Mouse (Mus musculus) heart, embryonic 13.5 days (tissue): ENCODE measurements around the gene Ssbp3. TPM values are rescaled to one million over a fixed set of nuclear protein-coding genes. Genes with fewer than 3 reads are reported as not detected.

Experiments
- polyA plus RNA-seq: library from polyadenylated mRNA; unstranded; fragments of >200 nt; fragmentation: Nextera tagmentation; extraction: Ambion mirVana; gene quantifications from 2 replicates; pipeline ENCODE4 v1.2.1, GENCODE M21; 2015

The Ssbp3 gene
- polyA plus RNA-seq, 1 experiment from 2014 or later, result 61.9 TPM

Other genes with a start within 250 kb of the Ssbp3 start
- 51.2 and 63.5 TPM in 2 replicates for gene Ttc4, start 231.8 kb upstream of the Ssbp3 start, polyA plus RNA-seq
- gene Mroh7, start 179.8 kb upstream of the Ssbp3 start, polyA plus RNA-seq, result 0.43 and 0.49 TPM in 2 replicates
- 0.12 and 0.19 TPM in 2 replicates for gene Fam151a, start 176.8 kb upstream of the Ssbp3 start, polyA plus RNA-seq
- 2.2 and 3.9 TPM in 2 replicates for gene Acot11, start 105.7 kb upstream of the Ssbp3 start, polyA plus RNA-seq
- gene Mrpl37, start 156.2 kb downstream of the Ssbp3 start, polyA plus RNA-seq, result 86.4 and 91.1 TPM in 2 replicates
- 4.3 and 4.6 TPM in 2 replicates for gene Cyb5rl, start 156.3 kb downstream of the Ssbp3 start, polyA plus RNA-seq
- not detected in 2 replicates for gene Cdcp2, start 186.2 kb downstream of the Ssbp3 start, polyA plus RNA-seq